Mouse (Mus musculus) heart, adult 2 months (tissue): ENCODE results near the gene Stpg1.
A peak's percentile ranks its signal among the peaks of the same experiment; 100 is the strongest.

Experiments used
- CTCF ChIP-seq: fragments of 200-600 bp; IDR thresholded peaks from 2 replicates; pipeline ENCODE4 v1.8.1; 2022; ENCODE audit warnings: antibody characterized with exemption, mild to moderate bottlenecking, moderate library complexity
- EP300 ChIP-seq: fragments of 200-500 bp; IDR thresholded peaks from 2 replicates; pipeline ENCODE4 v1.6.1; 2011; ENCODE audit warnings: low read depth, low read length, control low read depth; ENCODE audit not compliant: insufficient read depth

GRCm38 (mm10) chr4:135516351-135517316 is 22.0 kb downstream of the Stpg1 start:
- peak; percentile 82 for TF ChIP-seq CTCF
- peak; percentile 87 for TF ChIP-seq EP300
